Comparison of ENCODE assay signal across 11 mouse cellular contexts in the genomic region with DNA sequence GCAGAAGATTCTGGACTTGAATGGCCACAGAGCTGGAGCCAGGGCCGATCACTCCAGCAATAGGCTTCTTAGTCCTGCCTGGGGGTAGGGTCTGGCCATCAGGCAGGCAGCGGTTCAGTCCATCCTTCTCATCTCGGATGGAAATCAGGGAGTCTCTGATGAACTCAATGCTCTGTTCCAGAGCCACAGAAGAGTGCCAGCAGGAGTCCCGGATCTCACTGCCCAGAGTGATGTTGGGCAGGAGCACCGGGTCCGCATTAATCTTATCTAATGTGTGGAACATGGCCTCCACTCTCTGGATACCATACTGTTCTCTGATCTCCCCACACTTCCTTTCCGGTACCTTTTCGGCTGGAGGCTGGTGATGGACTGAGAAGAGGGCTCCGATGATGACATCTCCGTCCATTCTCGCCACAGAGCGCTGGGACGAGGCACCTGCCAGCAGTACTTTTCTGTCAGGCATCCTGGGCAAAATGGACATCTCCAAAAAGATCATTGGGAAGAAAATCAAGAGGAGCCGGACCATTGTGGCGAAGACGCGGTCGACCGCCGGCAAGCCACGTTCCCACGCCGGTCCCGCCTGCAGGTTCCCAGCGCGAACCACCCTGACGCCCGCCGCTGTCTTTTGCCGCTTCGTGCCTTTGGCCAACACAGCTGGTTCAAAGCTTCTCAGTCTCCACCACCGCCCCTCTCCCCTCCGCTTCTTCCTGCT. TPM values are rescaled to one million over a fixed set of nuclear protein-coding genes. Genes with fewer than 3 reads are reported as not detected.
DNase-seq lines count a peak whose midpoint lies in the region; ATAC-seq lines count a peak whose summit lies in the region.
"Had no signal": no experiment of that assay in that cellular context is flagged by ENCODE, and none has a peak within 500 bp of the region (broad histone marks: within the 10 kb centered on the region; RNA-seq: fewer than 3 reads in every experiment).

No protein-coding gene starts in this region.

- peak overlapping the region; percentile 54 for H3K4me3 ChIP-seq in forebrain, embryonic 16.5 days (replicated peaks; ENCODE audit: low read length)
- peak overlapping the region; percentile 61 for H3K4me3 ChIP-seq in midbrain, embryonic 16.5 days (ENCODE audit: low read depth, low read length)
- no peak overlapping the region for H3K4me3 ChIP-seq in kidney, embryonic 14.5 days (ENCODE audit: low read length)
- H3K4me3 ChIP-seq: liver, embryonic 13.5 days had no signal

- no peaks in the 10 kb centered on the region for H3K36me3 ChIP-seq in forebrain, embryonic 16.5 days (ENCODE audit: control insufficient read depth, insufficient read depth)
- H3K36me3 ChIP-seq in midbrain, embryonic 16.5 days (ENCODE audit: control insufficient read depth, insufficient read depth, low read length): no peaks in the 10 kb centered on the region
- H3K36me3 ChIP-seq in kidney, embryonic 14.5 days (ENCODE audit: control insufficient read depth, insufficient read depth, low read length): no peaks in the 10 kb centered on the region
- H3K36me3 ChIP-seq: liver, embryonic 13.5 days had no signal

- H3K9me3 ChIP-seq in forebrain, embryonic 16.5 days (ENCODE audit: control insufficient read depth, low read length): no peaks in the 10 kb centered on the region
- H3K9me3 ChIP-seq in midbrain, embryonic 16.5 days (replicated peaks; ENCODE audit: control insufficient read depth, low read length, poor library complexity, severe bottlenecking): no peaks in the 10 kb centered on the region
- no peaks in the 10 kb centered on the region for H3K9me3 ChIP-seq in kidney, embryonic 14.5 days (ENCODE audit: control insufficient read depth, low read length)
- H3K9me3 ChIP-seq: liver, embryonic 13.5 days had no signal

- H3K4me1 ChIP-seq in forebrain, embryonic 16.5 days (replicated peaks; ENCODE audit: control insufficient read depth, insufficient read depth, low read length): peaks cover 10% of the 10 kb centered on the region; the same call in 1 of the 2 replicates
- peaks cover 13% of the 10 kb centered on the region for H3K4me1 ChIP-seq in midbrain, embryonic 16.5 days (ENCODE audit: control insufficient read depth, insufficient read depth, low read length)
- H3K4me1 ChIP-seq in kidney, embryonic 14.5 days (ENCODE audit: control insufficient read depth, insufficient read depth, low read length): no peaks in the 10 kb centered on the region
- H3K4me1 ChIP-seq: liver, embryonic 13.5 days had no signal

- peak; percentile 22; the same call in 1 of the 2 replicates for ATAC-seq in forebrain, embryonic 16.5 days
- ATAC-seq in midbrain, embryonic 16.5 days: peak; percentile 54
- no peak for ATAC-seq in kidney, embryonic 14.5 days (ENCODE audit: low FRiP score, low TSS enrichment)

- H3K9ac ChIP-seq in forebrain, embryonic 16.5 days (replicated peaks; ENCODE audit: low read depth, low read length): peak overlapping the region; percentile 51
- H3K9ac ChIP-seq in midbrain, embryonic 16.5 days (ENCODE audit: low read depth, low read length): peak overlapping the region; percentile 73
- no peak overlapping the region for H3K9ac ChIP-seq in kidney, embryonic 14.5 days (ENCODE audit: low read depth, low read length)
- H3K9ac ChIP-seq: liver, embryonic 13.5 days had no signal

- peaks cover 17% of the 10 kb centered on the region for H3K27me3 ChIP-seq in forebrain, embryonic 16.5 days (replicated peaks; ENCODE audit: control insufficient read depth, insufficient read depth, low read length)
- H3K27me3 ChIP-seq in midbrain, embryonic 16.5 days (ENCODE audit: control insufficient read depth, insufficient read depth, low read depth, low read length): no peaks in the 10 kb centered on the region
- peaks cover 29% of the 10 kb centered on the region for H3K27me3 ChIP-seq in kidney, embryonic 14.5 days (ENCODE audit: control insufficient read depth, insufficient read depth, low read length)

- H3K4me2 ChIP-seq in forebrain, embryonic 16.5 days (ENCODE audit: low read length): peak overlapping the region; percentile 66
- peak overlapping the region; percentile 92 for H3K4me2 ChIP-seq in midbrain, embryonic 16.5 days (ENCODE audit: low read length)
- H3K4me2 ChIP-seq in kidney, embryonic 14.5 days (replicated peaks; ENCODE audit: low read depth, low read length): no peak overlapping the region
- H3K4me2 ChIP-seq: liver, embryonic 13.5 days had no signal

- DNase-seq in R1 (ENCODE audit: low read depth, low spot score): peak; percentile 4
- peak; percentile 57 to 71 for DNase-seq in cerebellum, adult 18-20 months
- no peak for DNase-seq in thymus, postnatal 25 days
- no peak for DNase-seq in heart, adult 18-20 months
- no peak for DNase-seq in ovary, postnatal 14 days (ENCODE audit: low spot score)
- DNase-seq: liver, embryonic 13.5 days had no signal

- no peak overlapping the region; the same call in 1 of the 2 replicates for H3K27ac ChIP-seq in forebrain, embryonic 16.5 days (ENCODE audit: low read length)
- peak overlapping the region; percentile 57 for H3K27ac ChIP-seq in midbrain, embryonic 16.5 days (ENCODE audit: low read length)
- no peak overlapping the region for H3K27ac ChIP-seq in kidney, embryonic 14.5 days (ENCODE audit: low read depth, low read length)
- H3K27ac ChIP-seq: kidney, postnatal 0 days; liver, embryonic 13.5 days had no signal

- WGBS in forebrain, embryonic 16.5 days: 8% methylated on average over 33 of the region's 33 CpGs
- WGBS in midbrain, embryonic 16.5 days: 8% methylated on average over 33 of the region's 33 CpGs
- WGBS in kidney, embryonic 14.5 days: 10% methylated on average over 33 of the region's 33 CpGs

RNA-seq across cellular contexts. Expression of a gene that starts 2.0 kb away (rescaled TPM):
- 6.3 and 10.3 TPM in 2 replicates for polyA plus RNA-seq in forebrain, embryonic 16.5 days (2015; fragmentation: Nextera tagmentation; extraction: Ambion mirVana)
- polyA plus RNA-seq in midbrain, embryonic 16.5 days (2015; fragmentation: Nextera tagmentation; extraction: Ambion mirVana): 14.4 and 18.1 TPM in 2 replicates
- total RNA-seq in heart, adult 18-20 months (2021): 10 to 100 TPM; 13.0 TPM
- not detected in 2 replicates for polyA plus RNA-seq in kidney, embryonic 14.5 days (2014; fragmentation: Nextera tagmentation; extraction: Ambion mirVana)
- total RNA-seq: MEL had no signal
- polyA plus RNA-seq: kidney, postnatal 0 days had no signal

Comparison
In these comparisons a context has a peak if more than half of its experiments do, and no peak if none do; other contexts are left out.
1. DNase-seq: peak in R1 (single experiment) and cerebellum, adult 18-20 months (2 of 2); none in thymus, postnatal 25 days (single experiment), heart, adult 18-20 months (0 of 2) and ovary, postnatal 14 days (single experiment).